Mouse (Mus musculus): ENCODE data around the gene Fam131b. TPM values are rescaled to one million over a fixed set of nuclear protein-coding genes. Genes with fewer than 3 reads are reported as not detected.
A peak's percentile ranks its signal among the peaks of the same experiment; 100 is the strongest.

Gene Fam131b
- polyA plus RNA-seq, 1 experiment from 2014 or later = 0.05 TPM

- no peak for ATAC-seq
- 61% methylated on average over 4 of the region's 4 CpGs for WGBS
- TF ChIP-seq CTCF (IDR thresholded peaks at IDR 0.05; ENCODE audit: low read depth) = no peak
- Histone ChIP-seq H3K36me3 (ENCODE audit: control insufficient read depth, insufficient read depth) (no peaks in the 10 kb centered on the region; the same call in 1 of the 2 replicates), H3K27ac (ENCODE audit: low read depth, low read length) (peak overlapping the region; percentile 68), H3K4me1 (replicated peaks; ENCODE audit: control insufficient read depth, insufficient read depth, low read length) (peaks cover 4% of the 10 kb centered on the region; the same call in 1 of the 2 replicates), H3K27me3 (replicated peaks; ENCODE audit: control insufficient read depth, insufficient read depth, low read length) (no peaks in the 10 kb centered on the region), H3K9me3 (ENCODE audit: control insufficient read depth) (no peaks in the 10 kb centered on the region), H3K9ac (ENCODE audit: low read depth, low read length) (no peak overlapping the region), H3K4me3 (ENCODE audit: low read depth, low read length) (no peak overlapping the region), H3K4me2 (replicated peaks; ENCODE audit: low read depth) (no peak overlapping the region)
These were observed 46.4 kb upstream of the Fam131b start for GRCm38 (mm10) chr6:42370630-42371363.

DNA sequence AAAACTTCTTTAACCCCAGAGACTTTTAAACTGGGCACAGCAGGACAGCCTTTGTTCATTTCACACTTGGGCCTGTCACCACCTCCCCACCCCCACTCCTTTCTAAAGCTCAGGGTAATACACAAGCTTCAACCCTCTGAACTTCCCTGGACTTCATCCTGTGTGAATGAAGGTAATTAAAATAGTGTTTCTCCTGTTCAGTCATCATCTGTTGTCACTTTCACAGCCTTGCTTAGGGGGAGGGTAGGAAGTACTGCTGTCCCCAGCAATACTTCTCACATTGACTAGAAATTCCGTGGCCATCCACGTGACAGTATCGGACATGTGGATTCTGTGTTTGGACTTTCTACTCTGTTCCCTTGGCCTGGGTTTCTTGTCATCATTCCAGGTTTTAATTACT, 45.4 kb upstream of the Fam131b start:
- no peak for TF ChIP-seq CTCF (IDR thresholded peaks at IDR 0.05; ENCODE audit: low read depth)
- Histone ChIP-seq H3K36me3 (ENCODE audit: control insufficient read depth, insufficient read depth) (peaks cover 1% of the 10 kb centered on the region; the same call in 1 of the 2 replicates), H3K9ac (ENCODE audit: low read depth, low read length) (no peak overlapping the region), H3K4me2 (replicated peaks; ENCODE audit: low read depth) (no peak overlapping the region), H3K4me1 (replicated peaks; ENCODE audit: control insufficient read depth, insufficient read depth, low read length) (peaks cover 4% of the 10 kb centered on the region; the same call in 1 of the 2 replicates), H3K27ac (ENCODE audit: low read depth, low read length) (0 out of 2 replicates have a peak overlapping the region, but pooled peaks have one; percentile 23), H3K4me3 (ENCODE audit: low read depth, low read length) (no peak overlapping the region), H3K9me3 (ENCODE audit: control insufficient read depth) (no peaks in the 10 kb centered on the region), H3K27me3 (replicated peaks; ENCODE audit: control insufficient read depth, insufficient read depth, low read length) (no peaks in the 10 kb centered on the region)
- 22% methylated on average over 3 of the region's 3 CpGs for WGBS
- peak; percentile 80 for ATAC-seq

GRCm38 (mm10) chr6:42365215-42365614, 40.8 kb upstream of the Fam131b start:
- no peak overlapping the region for H3K4me2 ChIP-seq (replicated peaks; ENCODE audit: low read depth)
- no peaks in the 10 kb centered on the region for H3K4me1 ChIP-seq (replicated peaks; ENCODE audit: control insufficient read depth, insufficient read depth, low read length)
- no peak overlapping the region for H3K4me3 ChIP-seq (ENCODE audit: low read depth, low read length)
- no peak overlapping the region for H3K27ac ChIP-seq (ENCODE audit: low read depth, low read length)
- H3K9ac ChIP-seq (ENCODE audit: low read depth, low read length) = no peak overlapping the region
- H3K36me3 ChIP-seq (ENCODE audit: control insufficient read depth, insufficient read depth) = peaks cover 41% of the 10 kb centered on the region
- TF ChIP-seq CTCF (IDR thresholded peaks at IDR 0.05; ENCODE audit: low read depth) = no peak
- no peak for ATAC-seq
- 90% methylated on average over 6 of the region's 6 CpGs for WGBS
- no peaks in the 10 kb centered on the region for H3K9me3 ChIP-seq (ENCODE audit: control insufficient read depth)
- no peaks in the 10 kb centered on the region for H3K27me3 ChIP-seq (replicated peaks; ENCODE audit: control insufficient read depth, insufficient read depth, low read length)

DNA sequence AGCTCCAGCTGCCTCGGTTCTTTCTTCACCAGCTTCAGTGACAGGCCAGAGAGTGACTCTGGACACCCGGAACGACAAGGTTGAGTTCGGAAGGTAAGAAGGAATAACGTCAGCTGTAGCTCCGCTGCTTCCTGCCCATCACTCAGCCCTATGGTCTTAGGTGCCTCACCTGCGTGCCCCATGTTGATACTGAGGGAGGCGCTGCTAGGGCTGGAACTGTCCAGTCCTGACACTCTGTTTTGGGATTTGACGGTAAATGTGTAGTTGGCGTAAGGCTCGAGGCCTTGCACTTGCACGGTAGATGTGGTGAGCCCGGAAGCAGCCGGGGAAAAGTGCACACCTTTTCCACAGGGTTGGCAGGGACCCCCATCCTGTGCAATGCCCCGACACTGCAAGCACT, 40.2 kb upstream of the Fam131b start:
- no peak for TF ChIP-seq CTCF (IDR thresholded peaks at IDR 0.05; ENCODE audit: low read depth)
- 93% methylated on average over 15 of the region's 15 CpGs for WGBS

DNA sequence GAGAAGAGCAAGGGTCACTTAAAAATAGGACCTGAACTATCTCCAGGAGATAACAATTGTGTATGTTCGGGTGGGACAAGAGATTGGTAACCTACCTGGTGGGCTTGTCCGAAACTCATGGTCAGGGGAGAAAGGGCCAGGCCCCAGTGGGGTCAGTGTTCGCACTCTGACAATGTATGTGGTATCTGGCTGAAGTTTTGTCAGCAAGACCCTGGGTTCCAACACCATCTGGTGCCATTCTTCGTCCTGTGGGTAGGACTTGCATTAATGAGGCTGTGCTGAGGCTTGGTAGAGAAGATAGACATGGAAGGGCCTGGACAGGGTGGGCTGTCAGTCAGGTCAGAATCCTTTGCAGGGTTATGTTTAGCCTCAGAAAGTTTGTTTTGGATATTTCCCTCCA, 39.6 kb upstream of the Fam131b start:
- H3K27ac ChIP-seq (ENCODE audit: low read depth, low read length) = no peak overlapping the region
- no peak overlapping the region for H3K9ac ChIP-seq (ENCODE audit: low read depth, low read length)
- H3K4me3 ChIP-seq (ENCODE audit: low read depth, low read length) = no peak overlapping the region
- WGBS = 90% methylated on average over 4 of the region's 4 CpGs
- TF ChIP-seq CTCF (IDR thresholded peaks at IDR 0.05; ENCODE audit: low read depth) = no peak
- H3K36me3 ChIP-seq (ENCODE audit: control insufficient read depth, insufficient read depth) = peaks cover 53% of the 10 kb centered on the region
- H3K4me2 ChIP-seq (replicated peaks; ENCODE audit: low read depth) = no peak overlapping the region
- no peaks in the 10 kb centered on the region for H3K9me3 ChIP-seq (ENCODE audit: control insufficient read depth)
- H3K4me1 ChIP-seq (replicated peaks; ENCODE audit: control insufficient read depth, insufficient read depth, low read length) = no peaks in the 10 kb centered on the region
- no peaks in the 10 kb centered on the region for H3K27me3 ChIP-seq (replicated peaks; ENCODE audit: control insufficient read depth, insufficient read depth, low read length)
- no peak for ATAC-seq

More for the DNA sequence above, 40.2 kb upstream of the Fam131b start:
- no peak overlapping the region for H3K4me3 ChIP-seq (ENCODE audit: low read depth, low read length)
- no peaks in the 10 kb centered on the region for H3K9me3 ChIP-seq (ENCODE audit: control insufficient read depth)
- no peak for ATAC-seq
- H3K4me1 ChIP-seq (replicated peaks; ENCODE audit: control insufficient read depth, insufficient read depth, low read length) = no peaks in the 10 kb centered on the region
- peaks cover 48% of the 10 kb centered on the region for H3K36me3 ChIP-seq (ENCODE audit: control insufficient read depth, insufficient read depth)
- H3K27me3 ChIP-seq (replicated peaks; ENCODE audit: control insufficient read depth, insufficient read depth, low read length) = no peaks in the 10 kb centered on the region
- H3K27ac ChIP-seq (ENCODE audit: low read depth, low read length) = no peak overlapping the region
- no peak overlapping the region for H3K9ac ChIP-seq (ENCODE audit: low read depth, low read length)
- no peak overlapping the region for H3K4me2 ChIP-seq (replicated peaks; ENCODE audit: low read depth)

DNA sequence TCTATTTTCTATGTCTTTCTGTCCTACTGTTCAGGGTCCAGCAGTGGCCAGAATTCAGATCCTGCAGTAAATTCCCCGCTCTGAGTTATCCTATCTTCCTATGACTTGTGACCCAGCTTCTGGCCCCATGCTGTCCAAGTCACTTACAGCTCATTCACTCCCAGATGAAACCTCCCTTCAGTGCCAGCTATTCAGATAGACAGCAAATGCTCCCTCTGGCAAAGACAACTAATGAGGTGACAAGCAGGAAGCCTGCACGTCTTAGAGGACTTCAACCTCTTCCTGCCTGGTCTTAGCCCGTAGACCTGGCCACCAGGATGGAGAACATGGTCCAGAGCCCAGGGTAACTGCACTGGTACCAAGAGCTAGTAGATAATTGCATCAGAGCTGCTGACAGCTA, 38.5 kb upstream of the Fam131b start:
- no peak overlapping the region for H3K27ac ChIP-seq (ENCODE audit: low read depth, low read length)
- H3K9me3 ChIP-seq (ENCODE audit: control insufficient read depth) = no peaks in the 10 kb centered on the region
- H3K9ac ChIP-seq (ENCODE audit: low read depth, low read length) = no peak overlapping the region
- whole genome bisulfite sequencing = 64% methylated on average over 3 of the region's 3 CpGs
- H3K27me3 ChIP-seq (replicated peaks; ENCODE audit: control insufficient read depth, insufficient read depth, low read length) = no peaks in the 10 kb centered on the region
- H3K36me3 ChIP-seq (ENCODE audit: control insufficient read depth, insufficient read depth) = peaks cover 64% of the 10 kb centered on the region
- no peak for TF ChIP-seq CTCF (IDR thresholded peaks at IDR 0.05; ENCODE audit: low read depth)
- no peak overlapping the region for H3K4me3 ChIP-seq (ENCODE audit: low read depth, low read length)
- no peak for ATAC-seq
- H3K4me2 ChIP-seq (replicated peaks; ENCODE audit: low read depth) = no peak overlapping the region
- no peaks in the 10 kb centered on the region for H3K4me1 ChIP-seq (replicated peaks; ENCODE audit: control insufficient read depth, insufficient read depth, low read length)
